Mouse (Mus musculus): ENCODE data around the gene Gm45717.

DNA sequence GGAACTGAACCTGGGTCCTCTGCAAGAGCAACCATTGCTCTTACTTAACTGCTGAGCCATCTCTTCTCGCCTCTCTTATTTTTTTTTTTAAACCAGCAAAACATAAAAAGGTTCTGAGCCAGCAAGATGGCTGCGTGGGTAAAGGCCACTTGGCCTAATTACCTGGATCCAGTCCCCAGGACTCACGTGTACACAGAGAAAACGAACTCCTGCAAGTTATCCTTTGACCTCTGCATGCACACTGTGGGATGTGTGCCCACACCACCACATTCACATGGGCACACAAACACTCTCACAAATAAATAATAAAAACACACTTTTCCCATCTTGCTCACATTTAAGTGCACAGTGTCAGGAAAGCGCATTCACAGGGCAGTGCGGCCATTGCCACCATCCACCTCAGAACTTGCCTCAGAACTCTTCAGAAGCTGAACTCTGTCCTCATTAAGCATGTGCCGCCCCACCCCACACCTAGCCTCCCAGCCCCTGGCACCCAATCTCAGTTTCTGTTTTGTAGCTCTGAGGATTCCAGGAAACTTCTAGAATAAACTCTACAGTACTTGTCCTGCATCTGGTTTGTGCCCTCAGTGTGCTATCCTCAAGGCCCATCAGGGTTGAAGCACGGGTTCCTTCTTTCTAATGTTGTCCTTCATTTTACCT lies 41.6 kb downstream of the Gm45717 start:
- no peak for TF ChIP-seq CTCF (IDR thresholded peaks at IDR 0.05; ENCODE audit: insufficient read depth, low read depth, low read length)
- no peak for TF ChIP-seq POLR2A (IDR thresholded peaks at IDR 0.05; ENCODE audit: insufficient read depth, low read depth, low read length)

All from olfactory bulb, adult 2 months (tissue).